Mouse (Mus musculus): Measurements from ENCODE around the gene Olfm2. TPM values are rescaled to one million over a fixed set of nuclear protein-coding genes. Genes with fewer than 3 reads are reported as not detected.

Gene Olfm2
- polyA plus RNA-seq, 1 experiment from 2014 or later, result 0.18 TPM

Other genes with a start within 250 kb of the Olfm2 start
- gene Zfp266, start 224.9 kb downstream of the Olfm2 start, polyA plus RNA-seq (2015; fragmentation: Nextera tagmentation; extraction: Ambion mirVana), result 16.0 and 17.7 TPM in 2 replicates
- gene Zfp846, start 165.1 kb downstream of the Olfm2 start, polyA plus RNA-seq (2015; fragmentation: Nextera tagmentation; extraction: Ambion mirVana), result 2.3 and 3.0 TPM in 2 replicates
- gene Ubl5, start 103.5 kb downstream of the Olfm2 start, polyA plus RNA-seq (2015; fragmentation: Nextera tagmentation; extraction: Ambion mirVana), result 310 and 314 TPM in 2 replicates
- gene Fbxl12, start 101.6 kb downstream of the Olfm2 start, polyA plus RNA-seq (2015; fragmentation: Nextera tagmentation; extraction: Ambion mirVana), result 4.0 and 5.0 TPM in 2 replicates
- gene Pin1, start 94.3 kb downstream of the Olfm2 start, polyA plus RNA-seq (2015; fragmentation: Nextera tagmentation; extraction: Ambion mirVana), result 31.8 and 35.3 TPM in 2 replicates
- gene Col5a3, start 68.7 kb upstream of the Olfm2 start, polyA plus RNA-seq (2015; fragmentation: Nextera tagmentation; extraction: Ambion mirVana), result 0.01 and 0.06 TPM in 2 replicates
- not detected in 2 replicates for gene Rdh8, start 72.2 kb upstream of the Olfm2 start, polyA plus RNA-seq (2015; fragmentation: Nextera tagmentation; extraction: Ambion mirVana)
- 4.2 and 4.8 TPM in 2 replicates for gene A230050P20Rik, start 122.3 kb upstream of the Olfm2 start, polyA plus RNA-seq (2015; fragmentation: Nextera tagmentation; extraction: Ambion mirVana)
- 9.4 and 10.1 TPM in 2 replicates for gene Angptl6, start 133.4 kb upstream of the Olfm2 start, polyA plus RNA-seq (2015; fragmentation: Nextera tagmentation; extraction: Ambion mirVana)
- 89.6 and 90.5 TPM in 2 replicates for gene Ppan, start 141.8 kb upstream of the Olfm2 start, polyA plus RNA-seq (2015; fragmentation: Nextera tagmentation; extraction: Ambion mirVana)
- gene Eif3g, start 152.3 kb upstream of the Olfm2 start, polyA plus RNA-seq (2015; fragmentation: Nextera tagmentation; extraction: Ambion mirVana), result 282 and 290 TPM in 2 replicates
- gene Dnmt1, start 213.5 kb upstream of the Olfm2 start, polyA plus RNA-seq (2015; fragmentation: Nextera tagmentation; extraction: Ambion mirVana), result 63.3 and 75.0 TPM in 2 replicates
- gene S1pr2, start 230.4 kb upstream of the Olfm2 start, polyA plus RNA-seq (2015; fragmentation: Nextera tagmentation; extraction: Ambion mirVana), result 4.7 and 4.8 TPM in 2 replicates